Mouse (Mus musculus) CH12.LX (cell line): ENCODE data around the gene Samd4. TPM values are rescaled to one million over a fixed set of nuclear protein-coding genes. Genes with fewer than 3 reads are reported as not detected.
A peak's percentile ranks its signal among the peaks of the same experiment; 100 is the strongest.

Source experiments
- DNase-seq: peaks from one replicate; pipeline ENCODE4 v3.0.0-alpha.2; 2013; ENCODE audit errors: extremely low read depth
- H3K27ac ChIP-seq: 2 replicates; pipeline ENCODE4 v1.5.1; 2012; ENCODE audit warnings: low read depth, mild to moderate bottlenecking, control low read depth, moderate library complexity; ENCODE audit not compliant: insufficient read depth
- H3K27me3 ChIP-seq: replicated peaks from 2 replicates; pipeline ENCODE3; 2012; ENCODE audit warnings: inconsistent platforms
- H3K36me3 ChIP-seq, 2 experiments: replicated peaks in 1 of 2; 2 replicates each; pipeline versions ENCODE3 to v1.6.1; 2012; ENCODE audit warnings: inconsistent platforms in 1 of 2, low read length in 1 of 2, mild to moderate bottlenecking in 1 of 2, mixed read lengths in 1 of 2, moderate library complexity in 1 of 2; ENCODE audit not compliant: control insufficient read depth in 1 of 2, insufficient read depth in 1 of 2
- H3K4me1 ChIP-seq, 2 experiments: 2 replicates each; pipeline ENCODE4 v1.6.1; 2012; ENCODE audit warnings: inconsistent platforms in 1 of 2, moderate library complexity in 1 of 2; ENCODE audit not compliant: insufficient read depth in 2 of 2, control insufficient read depth in 1 of 2
- H3K4me2 ChIP-seq: 2 replicates; pipeline ENCODE4 v1.6.1; 2012; ENCODE audit warnings: low read depth, mild to moderate bottlenecking, control low read depth; ENCODE audit not compliant: poor library complexity, insufficient read depth, severe bottlenecking
- H3K4me3 ChIP-seq, 3 experiments: fragments of 150-350 bp in 1 of 3; sonication (generic) in 1 of 3; replicated peaks in 1 of 3; 2 replicates each; pipeline versions ENCODE3 to v1.5.1; 2011 to 2012; ENCODE audit warnings: low read depth in 2 of 3, low read length in 2 of 3, mild to moderate bottlenecking in 2 of 3, moderate library complexity in 2 of 3, control low read depth in 1 of 3, improper control_type of control experiment in 1 of 3, inconsistent platforms in 1 of 3, mixed read lengths in 1 of 3; ENCODE audit not compliant: poor library complexity in 1 of 3
- H3K79me2 ChIP-seq: replicated peaks from 2 replicates; pipeline ENCODE4 v1.6.1; 2012; ENCODE audit warnings: mild to moderate bottlenecking, moderate library complexity; ENCODE audit not compliant: control insufficient read depth, poor library complexity, insufficient read depth, severe bottlenecking; ENCODE audit errors: extremely low read depth
- H3K9ac ChIP-seq: 2 replicates; pipeline ENCODE4 v1.6.1; 2012; ENCODE audit warnings: low read depth, mild to moderate bottlenecking, control low read depth, moderate library complexity; ENCODE audit not compliant: insufficient read depth
- H3K9me3 ChIP-seq: replicated peaks from 2 replicates; pipeline ENCODE3; 2012; ENCODE audit warnings: low read length, inconsistent platforms, mixed read lengths
- CHD2 ChIP-seq: IDR thresholded peaks from 2 replicates; pipeline ENCODE4 v1.6.1; 2011; ENCODE audit warnings: low read length, improper control_type of control experiment
- E2F4 ChIP-seq: IDR thresholded peaks from 2 replicates; pipeline ENCODE4 v1.6.1; 2011; ENCODE audit warnings: low read depth, low read length, improper control_type of control experiment; ENCODE audit not compliant: insufficient replicate concordance
- ELF1 ChIP-seq: IDR thresholded peaks from 2 replicates; pipeline ENCODE4 v1.6.1; 2014; ENCODE audit warnings: low read depth, mild to moderate bottlenecking, inconsistent platforms, low read length, improper control_type of control experiment
- EP300 ChIP-seq: IDR thresholded peaks from 2 replicates; pipeline ENCODE4 v1.6.1; 2011; ENCODE audit warnings: low read length, improper control_type of control experiment
- ETS1 ChIP-seq: conservative IDR thresholded peaks from 2 replicates; pipeline ENCODE4 v1.6.1; 2012; ENCODE audit warnings: low read depth, mild to moderate bottlenecking, inconsistent platforms, low read length, improper control_type of control experiment, moderate library complexity
- HCFC1 ChIP-seq: IDR thresholded peaks from 2 replicates; pipeline ENCODE4 v1.6.1; 2012; ENCODE audit warnings: low read depth, mild to moderate bottlenecking, inconsistent platforms, low read length, improper control_type of control experiment
- IRF4 ChIP-seq: IDR thresholded peaks from 2 replicates; pipeline ENCODE4 v1.6.1; 2014; ENCODE audit warnings: low read depth, mild to moderate bottlenecking, inconsistent platforms, low read length, improper control_type of control experiment
- JUN ChIP-seq: IDR thresholded peaks from 2 replicates; pipeline ENCODE4 v1.6.1; 2011; ENCODE audit warnings: low read depth, mild to moderate bottlenecking, low read length, improper control_type of control experiment, moderate library complexity; ENCODE audit not compliant: insufficient read depth
- JUND ChIP-seq: conservative IDR thresholded peaks from 2 replicates; pipeline ENCODE4 v1.6.1; 2011; ENCODE audit warnings: low read depth, low read length, improper control_type of control experiment
- MAFK ChIP-seq: IDR thresholded peaks from 2 replicates; pipeline ENCODE4 v1.6.1; 2011; ENCODE audit warnings: low read length, improper control_type of control experiment; ENCODE audit not compliant: insufficient replicate concordance
- MAZ ChIP-seq: IDR thresholded peaks from 2 replicates; pipeline ENCODE4 v1.6.1; 2012; ENCODE audit warnings: low read depth, mild to moderate bottlenecking, inconsistent platforms, low read length, improper control_type of control experiment, moderate library complexity
- MYC ChIP-seq: IDR thresholded peaks from 2 replicates; pipeline ENCODE4 v1.6.1; 2011; ENCODE audit warnings: low read depth, mild to moderate bottlenecking, improper control_type of control experiment, low read length
- NELFE ChIP-seq: IDR thresholded peaks from 2 replicates; pipeline ENCODE4 v1.6.1; 2011; ENCODE audit warnings: low read depth, low read length, improper control_type of control experiment
- NRF1 ChIP-seq: IDR thresholded peaks from 2 replicates; pipeline ENCODE4 v1.6.1; 2014; ENCODE audit warnings: low read depth, mild to moderate bottlenecking, inconsistent platforms, low read length, improper control_type of control experiment, moderate library complexity
- POLR2A ChIP-seq: IDR thresholded peaks from 2 replicates; pipeline ENCODE4 v1.6.1; 2011; ENCODE audit warnings: low read depth, mild to moderate bottlenecking, improper control_type of control experiment, low read length
- TCF12 ChIP-seq: IDR thresholded peaks from 2 replicates; pipeline ENCODE4 v1.6.1; 2014; ENCODE audit warnings: low read depth, mild to moderate bottlenecking, inconsistent platforms, low read length, improper control_type of control experiment
- USF1 ChIP-seq: IDR thresholded peaks from 2 replicates; pipeline ENCODE4 v1.6.1; 2014; ENCODE audit warnings: low read depth, mild to moderate bottlenecking, inconsistent platforms, low read length, improper control_type of control experiment
- ZC3H11A ChIP-seq: IDR thresholded peaks from 2 replicates; pipeline ENCODE4 v1.6.1; 2012; ENCODE audit warnings: low read depth, mild to moderate bottlenecking, inconsistent platforms, low read length, improper control_type of control experiment
- ZKSCAN1 ChIP-seq: IDR thresholded peaks from 2 replicates; pipeline ENCODE4 v1.6.1; 2012; ENCODE audit warnings: low read depth, inconsistent platforms, low read length, improper control_type of control experiment, borderline replicate concordance
- ZMIZ1 ChIP-seq: IDR thresholded peaks from 2 replicates; pipeline ENCODE4 v1.6.1; 2012; ENCODE audit warnings: low read depth, mild to moderate bottlenecking, inconsistent platforms, low read length, improper control_type of control experiment
- ZNF384 ChIP-seq: IDR thresholded peaks from 2 replicates; pipeline ENCODE4 v1.6.1; 2012; ENCODE audit warnings: low read depth, low read length, improper control_type of control experiment, inconsistent platforms
- dilution Hi-C: fragments of 300-500 bp; cut with MboI; formaldehyde crosslinking; loops from 2 replicates; pipeline ENCODE4 v1.14.3; 2020; ENCODE audit warnings: low sequenced_read_pairs; ENCODE audit not compliant: extremely low pct_unique_long_range_greater_than_20kb, extremely low pct_ligation_motif_present
- in situ Hi-C: fragments of 300-500 bp; cut with MboI; formaldehyde crosslinking; loops from 3 replicates; pipeline ENCODE4 v1.14.3; 2019; ENCODE audit warnings: low sequenced_read_pairs, low pct_ligation_motif_present, low pct_unique_long_range_greater_than_20kb, mixed read lengths
- polyA plus RNA-seq: library from polyadenylated mRNA; unstranded; fragments of >175 nt; gene quantifications from 2 replicates; pipeline ENCODE4 v1.2.1, GENCODE M21; 2012; ENCODE audit warnings: low read depth; ENCODE audit not compliant: insufficient read length
- total RNA-seq, 2 experiments: library from RNA; depleted of rRNA; stranded (reverse); fragments of 300-350 nt in 1 of 2; fragments of >200 nt in 1 of 2; gene quantifications; 2 replicates each; pipeline ENCODE4 v1.2.3; 2012 to 2014

Gene Samd4
- total and polyA plus RNA-seq, 3 experiments, result 0.64 to 4.6 (median 1.5) TPM

GRCm38 (mm10) chr14:46989694-46990093, 107.0 kb downstream of the Samd4 start:
- H3K27ac ChIP-seq, result no peak overlapping the region
- H3K4me3 ChIP-seq, result no peak overlapping the region
- no peaks in the 10 kb centered on the region for H3K36me3 ChIP-seq
- in situ Hi-C loops, result loop anchor here (25.0 kb wide), 1 partner anchor 102 kb away; the partner anchor contains the start of gene Samd4
- no peak overlapping the region for H3K9ac ChIP-seq
- peak; percentile 41 for DNase-seq
- dilution Hi-C loops, result no loop called here
- H3K9me3 ChIP-seq, result peaks cover 12% of the 10 kb centered on the region
- peaks cover 0 to 6% of the 10 kb centered on the region in 2 experiments; a peak in 1 of 4 replicates for H3K4me1 ChIP-seq
- H3K79me2 ChIP-seq, result no peaks in the 10 kb centered on the region
- H3K4me2 ChIP-seq, result no peak overlapping the region
- TF ChIP-seq MAFK (no peak), POLR2A (no peak), ELF1 (no peak), NELFE (no peak), ZC3H11A (no peak), ETS1 (no peak), TCF12 (no peak), MAZ (no peak), IRF4 (peak; percentile 14; the same call in 1 of the 2 replicates), USF1 (no peak), E2F4 (no peak), JUND (peak; percentile 57; the same call in 1 of the 2 replicates), ZMIZ1 (no peak), HCFC1 (no peak), MYC (no peak), ZKSCAN1 (no peak), ZNF384 (no peak), NRF1 (no peak), EP300 (peak; percentile 53), JUN (no peak; the same call in 1 of the 2 replicates), CHD2 (no peak)
- H3K27me3 ChIP-seq, result no peaks in the 10 kb centered on the region

GRCm38 (mm10) chr14:46990450-46990849, 107.8 kb downstream of the Samd4 start:
- H3K27ac ChIP-seq, result no peak overlapping the region
- dilution Hi-C loops, result no loop called here
- DNase-seq, result no peak
- no peaks in the 10 kb centered on the region for H3K79me2 ChIP-seq
- H3K4me1 ChIP-seq, result peaks cover 0 to 6% of the 10 kb centered on the region in 2 experiments; a peak in 1 of 4 replicates
- no peak for TF ChIP-seq CHD2
- TF ChIP-seq, all 38 proteins: peak for 0
- Histone ChIP-seq H3K36me3 (no peaks in the 10 kb centered on the region), H3K27me3 (no peaks in the 10 kb centered on the region), H3K4me3 (no peak overlapping the region), H3K9ac (no peak overlapping the region), H3K4me2 (no peak overlapping the region), H3K9me3 (peaks cover 12% of the 10 kb centered on the region)
- in situ Hi-C loops, result loop anchor here (25.0 kb wide), 1 partner anchor 103 kb away; the partner anchor contains the start of gene Samd4
